Mouse (Mus musculus): ENCODE measurements around the gene Ppp1r10. TPM values are rescaled to one million over a fixed set of nuclear protein-coding genes. Genes with fewer than 3 reads are reported as not detected.
A peak's percentile ranks its signal among the peaks of the same experiment; 100 is the strongest.

The Ppp1r10 gene
- polyA plus RNA-seq, 1 experiment from 2014 or later = 45.2 TPM

DNA sequence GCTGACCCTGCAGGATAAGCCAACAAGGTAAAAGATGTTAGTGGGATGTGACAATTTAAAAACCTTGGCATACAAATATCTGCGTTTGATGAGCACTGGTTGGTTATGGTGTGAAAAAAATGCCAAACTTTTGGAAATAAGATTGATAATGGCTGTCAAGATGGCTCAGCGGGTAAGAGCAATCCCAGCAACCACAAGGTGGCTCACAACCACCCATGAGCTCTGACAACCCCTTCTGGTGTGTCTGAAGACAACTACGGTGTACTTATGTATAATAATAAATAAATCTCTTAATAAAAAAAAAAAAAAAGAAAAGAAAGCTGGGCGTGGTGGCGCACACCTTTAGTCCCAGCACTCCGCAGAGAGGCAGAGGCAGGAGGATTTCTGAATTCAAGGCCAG, 1.3 kb upstream of the Ppp1r10 start:
- WGBS = 83% methylated on average over 6 of the region's 6 CpGs
- Histone ChIP-seq H3K27ac (replicated peaks; ENCODE audit: low read depth, low read length) (no peak overlapping the region), H3K9ac (replicated peaks; ENCODE audit: low read length) (no peak overlapping the region), H3K9me3 (ENCODE audit: control insufficient read depth, low read length) (no peaks in the 10 kb centered on the region), H3K27me3 (ENCODE audit: control insufficient read depth, insufficient read depth, low read length) (no peaks in the 10 kb centered on the region), H3K36me3 (ENCODE audit: control insufficient read depth, insufficient read depth, low read length) (peaks cover 15% of the 10 kb centered on the region), H3K4me1 (ENCODE audit: control insufficient read depth, insufficient read depth, low read length) (peaks cover 12% of the 10 kb centered on the region), H3K4me2 (ENCODE audit: low read length) (peak overlapping the region; percentile 76), H3K4me3 (replicated peaks; ENCODE audit: low read depth, low read length) (no peak overlapping the region)
- DNase-seq (no peak), ATAC-seq (ENCODE audit: low FRiP score, low TSS enrichment) (no peak)

GRCm38 (mm10) chr17:35915538-35916296, 517 bp upstream of the Ppp1r10 start:
- ATAC-seq (ENCODE audit: low FRiP score, low TSS enrichment) (no peak; the same call in 1 of the 2 replicates), DNase-seq (no peak)
- Histone ChIP-seq H3K4me3 (replicated peaks; ENCODE audit: low read depth, low read length) (peak overlapping the region; percentile 79), H3K9ac (replicated peaks; ENCODE audit: low read length) (peak overlapping the region; percentile 99), H3K27me3 (ENCODE audit: control insufficient read depth, insufficient read depth, low read length) (no peaks in the 10 kb centered on the region), H3K4me1 (ENCODE audit: control insufficient read depth, insufficient read depth, low read length) (peaks cover 20% of the 10 kb centered on the region), H3K4me2 (ENCODE audit: low read length) (peak overlapping the region; percentile 76), H3K36me3 (ENCODE audit: control insufficient read depth, insufficient read depth, low read length) (peaks cover 15% of the 10 kb centered on the region), H3K27ac (replicated peaks; ENCODE audit: low read depth, low read length) (peak overlapping the region; percentile 92), H3K9me3 (ENCODE audit: control insufficient read depth, low read length) (no peaks in the 10 kb centered on the region)
- WGBS = 5% methylated on average over 28 of the region's 28 CpGs

- 0% methylated on average over 8 of the region's 8 CpGs for WGBS
- DNase-seq = peak; percentile 63
- peaks cover 34% of the 10 kb centered on the region for H3K4me1 ChIP-seq (ENCODE audit: control insufficient read depth, insufficient read depth, low read length)
- H3K4me3 ChIP-seq (replicated peaks; ENCODE audit: low read depth, low read length) = peak overlapping the region; percentile 79
- peak overlapping the region; percentile 65 for H3K4me2 ChIP-seq (ENCODE audit: low read length)
- no peaks in the 10 kb centered on the region for H3K27me3 ChIP-seq (ENCODE audit: control insufficient read depth, insufficient read depth, low read length)
- H3K27ac ChIP-seq (replicated peaks; ENCODE audit: low read depth, low read length) = peak overlapping the region; percentile 92
- H3K9me3 ChIP-seq (ENCODE audit: control insufficient read depth, low read length) = no peaks in the 10 kb centered on the region
- ATAC-seq (ENCODE audit: low FRiP score, low TSS enrichment) = no peak
- H3K9ac ChIP-seq (replicated peaks; ENCODE audit: low read length) = peak overlapping the region; percentile 99
- H3K36me3 ChIP-seq (ENCODE audit: control insufficient read depth, insufficient read depth, low read length) = peaks cover 15% of the 10 kb centered on the region
Observed at GRCm38 (mm10) chr17:35917143-35917462, 869 bp downstream of the Ppp1r10 start.

DNA sequence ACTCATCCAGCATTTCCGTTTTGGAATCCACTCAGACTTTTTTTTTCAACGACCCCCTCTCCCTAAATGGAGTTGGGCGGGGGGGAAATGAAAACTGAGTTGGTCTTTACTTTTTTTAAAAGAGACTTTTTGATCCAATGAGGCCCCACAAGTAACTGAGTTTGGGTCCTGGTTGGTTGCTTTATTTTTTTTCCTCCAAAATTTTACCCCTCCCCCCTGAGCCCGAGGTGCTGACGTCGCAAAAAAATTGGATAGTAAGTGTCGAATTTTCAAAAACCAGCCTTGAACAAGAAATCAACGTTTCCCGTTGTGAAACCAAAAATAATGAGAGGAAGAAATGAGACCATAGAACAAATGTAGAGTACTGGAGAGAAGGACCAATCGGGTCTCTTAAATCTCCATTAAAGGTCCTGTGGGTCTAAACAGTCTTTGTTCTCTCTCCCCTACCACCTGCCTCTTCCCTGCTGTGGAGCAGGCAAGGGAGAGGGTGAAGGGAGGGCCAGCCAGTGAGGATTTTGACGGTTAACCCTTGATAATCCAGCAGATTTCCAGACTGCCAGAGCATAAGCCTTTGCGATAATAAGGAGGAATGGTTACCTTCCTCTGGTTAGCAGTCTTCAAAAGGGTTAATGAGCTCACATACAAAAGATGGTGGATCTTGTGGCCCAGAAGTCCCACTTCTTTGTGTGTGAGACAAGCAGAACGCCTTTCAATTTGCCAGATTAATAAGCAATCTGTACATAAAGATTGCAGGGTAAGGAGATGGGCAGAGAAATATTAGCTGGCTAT, 1.4 kb downstream of the Ppp1r10 start:
- WGBS = under 1% methylated on average over 13 of the region's 13 CpGs
- H3K9me3 ChIP-seq (ENCODE audit: control insufficient read depth, low read length) = no peaks in the 10 kb centered on the region
- no peaks in the 10 kb centered on the region for H3K27me3 ChIP-seq (ENCODE audit: control insufficient read depth, insufficient read depth, low read length)
- DNase-seq (peak; percentile 89), ATAC-seq (ENCODE audit: low FRiP score, low TSS enrichment) (peak; percentile 13)
- H3K9ac ChIP-seq (replicated peaks; ENCODE audit: low read length) = peak overlapping the region; percentile 99
- H3K27ac ChIP-seq (replicated peaks; ENCODE audit: low read depth, low read length) = peak overlapping the region; percentile 92
- H3K36me3 ChIP-seq (ENCODE audit: control insufficient read depth, insufficient read depth, low read length) = peaks cover 13% of the 10 kb centered on the region
- peak overlapping the region; percentile 65 for H3K4me2 ChIP-seq (ENCODE audit: low read length)
- peaks cover 34% of the 10 kb centered on the region for H3K4me1 ChIP-seq (ENCODE audit: control insufficient read depth, insufficient read depth, low read length)
- H3K4me3 ChIP-seq (replicated peaks; ENCODE audit: low read depth, low read length) = peak overlapping the region; percentile 79

DNA sequence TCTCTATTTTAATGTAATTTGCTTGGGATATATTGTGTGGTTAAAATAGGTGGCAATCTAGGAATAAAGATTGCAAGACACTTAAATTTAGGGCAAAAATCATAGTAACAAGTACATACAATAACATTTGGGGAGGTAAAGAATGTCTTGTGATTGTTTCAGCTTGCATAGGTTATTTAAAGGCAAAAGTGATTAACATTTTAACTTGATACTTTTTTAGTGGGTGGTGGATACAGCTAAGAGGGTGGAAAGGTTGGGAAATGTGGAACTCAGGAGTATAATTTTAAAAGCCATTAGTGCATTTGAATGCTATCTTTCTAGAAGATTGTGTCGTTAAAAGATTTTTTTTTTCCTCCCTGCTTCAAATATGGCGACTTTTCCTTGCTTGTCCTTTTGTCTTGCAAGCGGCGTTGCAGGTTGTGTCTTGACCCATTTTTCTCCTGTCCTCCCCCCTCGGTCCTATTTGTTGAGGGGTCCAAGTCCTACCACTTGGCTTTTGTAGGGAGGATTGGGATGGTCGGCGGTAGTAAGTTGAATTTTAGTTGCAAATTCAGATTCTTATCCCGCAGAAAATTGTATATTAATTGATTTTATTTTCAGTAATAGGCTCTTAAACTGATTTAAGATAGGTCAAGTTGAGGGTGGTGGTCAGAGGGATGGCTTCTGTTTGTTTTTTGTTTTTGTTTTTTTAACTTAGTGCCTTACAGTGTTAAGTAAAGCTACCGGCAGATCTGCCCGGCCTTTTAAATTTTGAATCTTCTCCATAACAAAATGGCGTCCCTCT, 2.2 kb downstream of the Ppp1r10 start:
- H3K4me1 ChIP-seq (ENCODE audit: control insufficient read depth, insufficient read depth, low read length) = peaks cover 34% of the 10 kb centered on the region
- no peaks in the 10 kb centered on the region for H3K9me3 ChIP-seq (ENCODE audit: control insufficient read depth, low read length)
- ATAC-seq (ENCODE audit: low FRiP score, low TSS enrichment) (no peak), DNase-seq (peak; percentile 84)
- peak overlapping the region; percentile 99 for H3K9ac ChIP-seq (replicated peaks; ENCODE audit: low read length)
- H3K36me3 ChIP-seq (ENCODE audit: control insufficient read depth, insufficient read depth, low read length) = peaks cover 9% of the 10 kb centered on the region
- H3K4me3 ChIP-seq (replicated peaks; ENCODE audit: low read depth, low read length) = peak overlapping the region; percentile 79
- 0% methylated on average over 11 of the region's 11 CpGs for WGBS
- H3K27ac ChIP-seq (replicated peaks; ENCODE audit: low read depth, low read length) = peak overlapping the region; percentile 92
- H3K4me2 ChIP-seq (ENCODE audit: low read length) = peak overlapping the region; percentile 65
- H3K27me3 ChIP-seq (ENCODE audit: control insufficient read depth, insufficient read depth, low read length) = no peaks in the 10 kb centered on the region

DNA sequence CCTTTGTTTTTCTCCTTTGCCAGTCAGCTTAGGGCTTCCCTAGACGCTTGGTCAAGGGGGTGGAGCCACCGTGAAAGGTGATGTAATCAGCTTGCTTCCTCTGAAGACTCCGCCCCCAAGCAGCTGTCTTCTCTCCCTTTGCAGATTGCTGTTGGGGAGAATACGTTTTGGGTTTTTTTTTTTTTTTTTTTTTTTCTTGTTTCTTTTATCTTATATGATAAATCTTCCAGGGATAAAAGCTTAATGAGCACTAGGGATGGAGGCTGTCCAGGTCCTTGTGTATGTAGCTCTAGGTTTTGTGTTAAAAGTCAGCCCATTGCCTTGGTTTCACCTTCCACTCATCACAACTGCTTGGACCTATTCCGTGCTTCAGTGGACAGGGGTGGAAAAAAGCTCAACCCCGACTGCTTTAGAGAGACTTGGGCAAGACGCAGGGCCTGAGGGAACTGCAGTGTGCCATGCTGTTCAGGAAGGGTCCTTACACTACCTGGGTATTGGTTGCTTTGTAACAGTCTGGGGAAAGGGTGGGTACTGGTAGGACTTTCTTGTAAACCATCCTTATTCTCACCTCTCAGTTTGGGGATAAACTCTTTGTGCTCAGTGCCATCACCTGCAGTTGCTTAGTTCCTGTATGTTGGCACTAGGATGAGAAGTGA, 3.0 kb downstream of the Ppp1r10 start:
- peak overlapping the region; percentile 99 for H3K9ac ChIP-seq (replicated peaks; ENCODE audit: low read length)
- peaks cover 34% of the 10 kb centered on the region for H3K4me1 ChIP-seq (ENCODE audit: control insufficient read depth, insufficient read depth, low read length)
- peak overlapping the region; percentile 79 for H3K4me3 ChIP-seq (replicated peaks; ENCODE audit: low read depth, low read length)
- ATAC-seq (ENCODE audit: low FRiP score, low TSS enrichment) (peak; percentile 51), DNase-seq (peak; percentile 98)
- H3K4me2 ChIP-seq (ENCODE audit: low read length) = peak overlapping the region; percentile 65
- 5% methylated on average over 7 of the region's 7 CpGs for WGBS
- peaks cover 11% of the 10 kb centered on the region for H3K36me3 ChIP-seq (ENCODE audit: control insufficient read depth, insufficient read depth, low read length)
- H3K27me3 ChIP-seq (ENCODE audit: control insufficient read depth, insufficient read depth, low read length) = no peaks in the 10 kb centered on the region
- H3K9me3 ChIP-seq (ENCODE audit: control insufficient read depth, low read length) = no peaks in the 10 kb centered on the region
- H3K27ac ChIP-seq (replicated peaks; ENCODE audit: low read depth, low read length) = peak overlapping the region; percentile 92

- ATAC-seq (ENCODE audit: low FRiP score, low TSS enrichment) = no peak
- 40% methylated on average over 6 of the region's 6 CpGs for WGBS
Observed at GRCm38 (mm10) chr17:35919864-35920301, 3.6 kb downstream of the Ppp1r10 start.

DNA sequence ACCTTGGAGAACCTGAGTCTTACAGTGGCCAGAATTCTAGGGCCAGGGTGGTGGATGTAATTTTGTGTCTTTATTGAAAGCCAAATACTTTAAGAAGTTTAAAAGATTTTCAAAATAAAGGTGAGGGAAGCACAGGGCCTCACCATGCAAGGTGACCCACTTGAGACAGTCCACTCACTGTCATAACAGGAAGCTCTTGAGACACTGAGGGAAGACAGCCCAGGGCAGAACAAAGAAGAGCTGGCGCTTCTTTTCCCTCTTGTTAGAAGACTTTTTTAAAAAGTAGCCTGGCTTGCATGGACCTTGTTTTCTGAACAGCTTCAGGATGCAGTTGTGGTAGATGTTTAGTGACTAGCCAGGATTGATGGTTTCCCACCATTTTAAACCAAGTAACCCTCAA, 4.2 kb downstream of the Ppp1r10 start:
- DNase-seq (peak; percentile 12), ATAC-seq (ENCODE audit: low FRiP score, low TSS enrichment) (no peak)
- Histone ChIP-seq H3K27ac (replicated peaks; ENCODE audit: low read depth, low read length) (peak overlapping the region; percentile 92), H3K9ac (replicated peaks; ENCODE audit: low read length) (peak overlapping the region; percentile 59), H3K27me3 (ENCODE audit: control insufficient read depth, insufficient read depth, low read length) (no peaks in the 10 kb centered on the region), H3K36me3 (ENCODE audit: control insufficient read depth, insufficient read depth, low read length) (peaks cover 23% of the 10 kb centered on the region), H3K9me3 (ENCODE audit: control insufficient read depth, low read length) (no peaks in the 10 kb centered on the region), H3K4me3 (replicated peaks; ENCODE audit: low read depth, low read length) (peak overlapping the region; percentile 79; the same call in 1 of the 2 replicates), H3K4me2 (ENCODE audit: low read length) (peak overlapping the region; percentile 65), H3K4me1 (ENCODE audit: control insufficient read depth, insufficient read depth, low read length) (peaks cover 33% of the 10 kb centered on the region)
- 63% methylated on average over 1 of the region's 1 CpGs for WGBS

More at GRCm38 (mm10) chr17:35919864-35920301, 3.6 kb downstream of the Ppp1r10 start:
- Histone ChIP-seq H3K9me3 (ENCODE audit: control insufficient read depth, low read length) (no peaks in the 10 kb centered on the region), H3K4me3 (replicated peaks; ENCODE audit: low read depth, low read length) (peak overlapping the region; percentile 79), H3K27ac (replicated peaks; ENCODE audit: low read depth, low read length) (peak overlapping the region; percentile 92), H3K4me1 (ENCODE audit: control insufficient read depth, insufficient read depth, low read length) (peaks cover 34% of the 10 kb centered on the region), H3K4me2 (ENCODE audit: low read length) (peak overlapping the region; percentile 65), H3K9ac (replicated peaks; ENCODE audit: low read length) (peak overlapping the region; percentile 59), H3K27me3 (ENCODE audit: control insufficient read depth, insufficient read depth, low read length) (no peaks in the 10 kb centered on the region), H3K36me3 (ENCODE audit: control insufficient read depth, insufficient read depth, low read length) (peaks cover 18% of the 10 kb centered on the region)
- peak; percentile 42 for DNase-seq
